Mouse (Mus musculus) regulatory T cell (primary cell): ENCODE data around the gene Nrde2.

Source experiments
- in situ Hi-C: fragments of 300-600 bp; cut with MboI, MseI; formaldehyde crosslinking; loops from one replicate; pipeline ENCODE4 v1.15.1; 2025; ENCODE audit warnings: high pct_unique_total_duplicates

Nrde2 gene

DNA sequence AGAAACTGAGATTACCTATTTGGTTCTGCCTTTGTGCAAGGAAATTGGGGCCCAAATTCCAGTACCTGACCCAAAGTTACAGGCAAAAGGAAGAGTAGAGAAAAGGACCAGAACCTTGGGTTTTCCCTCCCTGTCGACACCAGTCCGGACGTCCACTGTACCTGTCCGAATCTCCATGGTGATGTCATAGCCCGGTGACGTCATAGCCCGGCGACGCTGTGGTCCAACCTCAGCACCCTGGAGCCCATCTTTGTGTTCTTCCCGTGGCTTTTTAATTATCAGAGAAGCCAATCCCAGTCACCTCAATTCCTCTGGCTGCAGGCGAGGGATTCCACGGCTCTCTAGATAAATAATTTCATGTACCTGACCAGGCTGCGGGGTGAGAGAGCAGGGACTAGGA lies 21.3 kb upstream of the Nrde2 start:
- in situ Hi-C loops, result no loop called here

DNA sequence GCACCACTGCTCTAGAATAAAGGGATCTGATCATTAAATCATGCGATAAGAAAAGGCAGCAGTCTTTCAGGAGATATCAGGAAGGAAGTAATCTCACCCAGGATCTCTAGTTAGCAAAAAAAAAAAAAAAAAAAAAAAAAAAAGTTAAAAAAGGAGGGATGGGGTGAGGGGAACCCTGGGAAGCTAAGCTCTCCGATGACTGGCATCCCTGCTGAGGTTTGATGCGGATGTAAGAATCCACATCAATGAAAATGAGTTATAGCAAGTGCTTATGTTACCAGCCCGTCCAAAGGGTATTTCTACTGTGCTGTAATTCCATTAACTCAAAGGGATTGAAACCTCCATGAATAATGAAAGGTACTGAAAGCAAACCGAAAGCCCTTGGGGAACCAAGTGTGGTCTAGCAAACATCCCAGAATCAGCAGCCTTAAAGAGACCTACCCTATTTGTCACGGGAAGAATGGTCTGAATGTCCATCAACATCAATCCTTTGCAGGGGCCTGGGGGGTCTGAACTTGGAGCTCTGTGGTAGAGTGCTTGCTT lies 19.5 kb upstream of the Nrde2 start:
- in situ Hi-C loops, result no loop called here

DNA sequence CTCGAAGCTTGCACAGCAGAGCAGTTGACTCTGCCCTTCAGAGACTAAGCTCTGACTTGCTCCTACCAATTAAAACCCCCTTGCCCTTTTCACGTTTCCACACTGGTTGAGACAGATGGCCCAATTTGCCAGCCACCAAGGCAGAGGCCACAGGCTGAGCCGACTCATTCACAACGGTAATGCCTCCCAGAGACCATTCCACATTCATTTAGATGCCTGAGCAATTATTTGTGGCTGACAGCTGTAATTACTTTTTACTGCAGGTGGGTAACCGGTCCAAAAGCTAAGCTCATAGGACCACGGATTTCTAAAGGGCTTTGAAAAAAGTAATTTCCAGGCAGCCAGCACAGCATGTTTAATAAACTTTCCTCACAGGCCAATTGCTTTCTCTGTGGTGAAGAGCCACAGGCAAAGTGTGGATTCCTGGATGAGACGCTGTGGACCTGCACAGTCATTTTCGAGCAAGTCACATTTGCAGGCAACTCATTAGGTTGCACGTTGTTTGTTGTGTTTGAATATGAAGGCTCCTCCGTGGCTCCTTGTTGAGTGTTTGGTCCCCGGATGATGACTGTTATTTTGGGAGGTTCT lies 17.1 kb upstream of the Nrde2 start:
- in situ Hi-C loops, result no loop called here

DNA sequence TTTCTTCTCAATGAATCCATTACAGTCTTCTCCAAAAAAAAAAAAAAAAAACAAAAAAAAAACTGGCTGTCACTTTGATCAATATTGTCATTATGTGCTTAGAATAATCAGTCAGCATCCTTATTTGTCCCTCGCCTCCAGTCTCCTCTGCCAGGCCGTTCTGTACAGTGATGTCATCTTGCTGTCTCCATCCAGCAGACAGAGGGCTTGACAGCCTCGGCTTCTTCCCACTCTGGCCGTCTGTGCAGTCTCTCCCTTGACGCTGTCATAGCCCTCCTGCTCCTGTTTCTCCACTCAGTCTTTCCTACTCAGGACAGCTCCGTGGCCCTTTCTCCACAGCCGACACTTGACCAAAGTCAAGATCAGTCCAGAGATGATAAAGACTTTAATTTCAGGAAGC lies 13.0 kb upstream of the Nrde2 start:
- in situ Hi-C loops, result no loop called here

DNA sequence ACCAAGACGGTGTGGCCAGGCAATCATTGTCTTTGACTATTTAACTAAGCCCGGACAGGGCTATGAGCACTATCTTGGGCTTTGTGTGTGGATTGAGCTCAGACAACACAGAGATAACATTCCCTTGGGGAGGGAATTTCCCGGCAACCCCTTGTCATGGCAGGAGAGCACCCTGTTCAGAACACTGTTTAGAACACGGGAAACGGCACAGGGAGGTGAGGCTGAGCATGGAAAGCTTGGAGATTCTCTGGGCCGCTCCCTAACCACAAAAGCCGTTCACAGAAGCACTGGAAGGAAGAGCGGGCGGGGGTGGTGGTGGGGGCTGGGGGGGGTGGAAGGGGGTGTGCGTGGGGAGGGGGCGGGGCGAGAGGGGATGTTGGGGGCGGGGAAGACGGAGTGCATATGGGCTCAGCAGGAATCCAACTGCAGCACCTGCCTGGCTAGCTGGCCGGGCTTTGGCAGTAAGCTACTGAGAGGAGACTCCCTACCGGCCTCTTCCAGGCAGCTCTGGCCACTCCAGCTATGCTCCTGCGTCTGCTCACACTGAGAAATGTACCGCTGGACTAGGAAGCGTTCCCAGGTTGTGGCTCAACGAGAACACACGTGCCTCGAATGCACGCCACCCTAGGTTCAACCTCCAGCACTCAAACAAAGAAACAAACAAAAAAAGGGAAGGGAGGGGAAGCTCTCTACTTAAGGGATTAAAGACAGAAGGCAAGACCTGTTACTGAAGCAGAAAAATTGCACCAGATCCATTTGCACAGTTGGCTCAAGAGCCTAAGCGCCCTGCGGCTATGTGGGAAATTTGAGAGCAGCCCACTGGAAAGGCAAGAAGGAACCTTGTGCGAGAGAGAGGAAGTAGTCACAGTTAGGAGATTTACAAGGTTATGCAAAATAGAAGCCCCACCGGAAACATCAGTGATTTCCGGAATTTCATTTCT lies 8.7 kb upstream of the Nrde2 start:
- in situ Hi-C loops, result no loop called here

DNA sequence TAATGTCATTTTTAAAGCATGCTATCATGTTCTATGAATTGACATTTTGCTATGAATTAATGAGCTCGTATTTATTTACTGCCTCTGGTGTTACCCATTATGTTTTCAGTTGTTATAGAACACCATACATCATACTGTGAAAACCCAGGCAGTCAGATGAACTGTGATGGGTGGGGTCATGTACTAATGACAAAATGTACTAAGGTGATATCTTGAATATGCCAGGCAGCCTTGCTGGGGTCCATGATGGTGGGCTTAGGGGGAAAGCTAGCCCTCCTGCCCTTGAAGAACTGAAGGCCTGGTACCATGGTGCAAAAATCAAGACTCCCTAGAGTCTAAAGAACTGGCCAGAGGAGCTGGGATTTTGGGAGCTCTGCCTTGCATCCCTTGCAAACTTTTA lies 8.0 kb upstream of the Nrde2 start:
- in situ Hi-C loops, result no loop called here

DNA sequence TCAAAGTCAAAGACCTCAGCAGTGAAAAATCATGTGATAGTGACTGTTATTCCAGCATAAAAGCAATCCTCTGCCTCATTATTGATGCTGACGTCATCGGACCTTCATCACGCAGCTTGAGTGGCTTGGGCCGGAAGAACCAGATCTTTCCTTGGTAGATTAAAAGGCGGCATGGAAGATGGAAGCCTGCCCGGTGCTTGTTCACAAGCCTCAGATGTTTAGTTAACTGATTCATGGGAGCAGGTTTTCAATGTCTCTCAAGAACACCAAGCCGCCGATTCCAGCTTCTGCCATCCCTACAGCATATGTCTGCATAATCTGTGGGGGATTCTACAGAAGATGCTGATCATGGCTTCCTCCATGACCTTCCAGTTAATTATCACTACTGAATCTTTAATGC lies 7.5 kb upstream of the Nrde2 start:
- in situ Hi-C loops, result no loop called here

DNA sequence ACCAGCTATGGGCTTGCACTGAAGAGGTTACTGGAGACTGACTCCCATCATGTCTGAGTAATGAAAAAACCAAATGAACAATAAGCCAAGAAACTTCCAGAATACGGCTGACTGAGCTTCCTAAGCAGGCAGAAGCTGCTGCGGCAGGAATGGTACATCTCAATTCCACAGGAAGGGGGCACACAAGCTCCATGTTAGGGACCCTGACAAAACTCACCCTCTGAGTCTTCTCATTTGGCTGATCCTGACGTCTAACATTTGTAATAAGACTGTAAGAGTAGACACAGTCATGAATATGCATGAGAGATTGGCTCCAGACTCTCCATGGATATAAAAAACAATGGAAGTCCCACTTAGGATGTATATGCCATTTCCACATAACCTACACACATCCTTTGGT lies 6.7 kb upstream of the Nrde2 start:
- in situ Hi-C loops, result no loop called here

DNA sequence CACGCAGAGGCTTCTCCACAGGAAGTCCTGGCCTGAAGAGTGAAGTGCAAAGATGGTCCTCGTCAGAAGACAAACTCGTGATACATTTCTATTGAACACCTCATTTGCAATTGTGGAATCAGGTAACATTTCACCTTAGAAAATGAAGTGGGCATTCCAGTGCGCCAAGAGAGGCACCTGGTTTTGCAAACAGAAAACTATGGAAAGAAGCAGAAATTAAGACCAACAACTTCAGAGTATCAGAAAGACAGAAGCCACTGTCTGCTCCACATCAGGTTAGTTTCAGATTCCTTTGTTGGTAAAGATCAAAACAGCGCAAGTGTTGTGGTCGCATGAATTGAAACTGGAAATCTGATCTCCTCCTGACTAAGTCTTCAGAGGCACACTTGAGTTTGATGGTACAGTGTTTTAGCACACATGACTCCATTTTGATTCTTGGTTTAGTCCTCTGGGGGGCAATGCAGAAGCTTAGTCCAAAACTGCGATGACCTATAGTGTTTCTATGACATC lies 5.6 kb upstream of the Nrde2 start:
- in situ Hi-C loops, result no loop called here

DNA sequence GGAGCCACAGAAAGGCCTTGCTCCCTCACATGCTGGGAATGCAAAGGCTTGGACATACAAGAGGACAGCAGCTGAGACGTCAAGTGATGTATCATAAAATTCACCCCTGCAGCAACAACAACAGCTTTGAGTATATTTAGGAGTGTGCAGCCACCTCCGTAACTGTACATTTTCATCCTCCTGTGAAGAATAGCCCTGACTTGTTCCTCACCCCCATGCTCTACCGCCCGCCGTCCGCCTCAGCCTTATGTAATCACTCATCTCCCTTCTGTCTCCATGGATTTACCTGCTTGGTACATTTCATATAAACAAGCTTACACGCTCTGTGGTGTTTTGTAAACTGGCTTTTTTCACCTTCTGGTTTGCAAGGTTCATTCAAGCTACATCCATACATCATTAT lies 7.0 kb downstream of the Nrde2 start:
- in situ Hi-C loops, result no loop called here

DNA sequence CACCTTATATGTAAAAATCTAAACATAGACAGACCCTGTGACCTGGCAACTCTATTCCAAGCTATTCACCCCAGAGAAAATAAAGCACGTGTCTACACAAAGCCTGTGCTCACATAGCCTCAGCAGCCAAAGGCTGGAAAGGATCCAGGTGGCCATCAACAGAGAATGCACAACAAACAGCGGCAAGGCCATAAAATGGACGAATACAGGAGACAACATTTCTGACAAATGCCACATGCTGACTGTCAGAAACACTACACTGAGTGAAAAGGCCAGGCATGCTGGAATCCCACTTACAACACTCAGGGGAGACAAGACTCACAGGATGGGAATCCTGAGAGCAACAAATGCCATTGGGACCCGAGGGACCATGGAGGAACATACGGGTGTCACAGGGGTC lies 15.2 kb downstream of the Nrde2 start:
- in situ Hi-C loops, result no loop called here

DNA sequence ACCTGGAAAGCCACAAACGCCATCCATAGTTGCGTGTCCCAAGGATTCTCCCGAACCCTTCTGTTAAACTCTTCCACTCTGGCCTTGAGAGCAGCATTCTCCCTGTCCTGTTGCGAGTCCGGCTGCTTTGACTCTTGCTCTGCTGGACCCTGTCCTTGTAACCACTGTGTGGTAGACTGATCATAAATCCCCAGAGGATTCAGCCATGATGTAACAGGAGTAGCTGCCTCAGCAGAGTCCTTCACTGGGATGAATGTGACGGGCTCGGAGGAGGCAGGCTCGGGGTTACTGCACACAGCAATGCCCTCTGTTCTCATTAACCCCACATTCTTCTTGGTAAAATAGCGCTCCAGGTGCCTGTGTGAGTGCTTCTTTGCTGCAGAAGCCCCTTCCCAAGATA lies 15.7 kb downstream of the Nrde2 start:
- in situ Hi-C loops, result no loop called here

DNA sequence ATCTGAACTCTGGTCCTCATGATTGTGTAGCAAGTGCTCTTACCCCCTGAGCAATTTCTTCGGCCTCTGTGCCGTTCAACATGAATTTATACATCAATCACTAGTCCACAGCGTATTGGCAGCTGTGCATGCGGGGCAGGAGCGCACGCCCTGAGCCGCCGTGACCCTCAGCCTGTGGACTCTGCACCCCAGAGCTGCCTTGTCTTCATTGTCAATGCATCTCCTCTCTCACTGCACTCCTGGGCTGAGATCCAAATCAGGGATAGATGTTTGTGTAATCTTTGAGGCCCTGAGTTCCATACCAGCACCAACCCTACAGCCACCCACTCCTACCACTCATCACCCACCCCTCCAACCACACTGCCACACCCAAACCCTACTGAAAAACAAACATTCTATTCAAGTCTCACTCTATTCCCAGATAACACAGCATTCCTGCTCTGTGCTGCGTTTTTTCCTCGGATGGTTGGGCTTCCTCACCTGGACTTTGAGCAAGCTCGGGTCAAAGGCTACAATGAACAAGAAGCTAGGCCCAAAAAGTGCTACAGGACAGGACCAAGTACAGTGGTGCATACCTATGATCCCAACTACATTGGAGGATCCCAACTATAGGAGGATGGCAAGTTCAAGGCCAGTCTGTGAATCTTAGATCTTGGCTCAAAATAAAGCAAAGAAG lies 16.5 kb downstream of the Nrde2 start:
- in situ Hi-C loops, result no loop called here

DNA sequence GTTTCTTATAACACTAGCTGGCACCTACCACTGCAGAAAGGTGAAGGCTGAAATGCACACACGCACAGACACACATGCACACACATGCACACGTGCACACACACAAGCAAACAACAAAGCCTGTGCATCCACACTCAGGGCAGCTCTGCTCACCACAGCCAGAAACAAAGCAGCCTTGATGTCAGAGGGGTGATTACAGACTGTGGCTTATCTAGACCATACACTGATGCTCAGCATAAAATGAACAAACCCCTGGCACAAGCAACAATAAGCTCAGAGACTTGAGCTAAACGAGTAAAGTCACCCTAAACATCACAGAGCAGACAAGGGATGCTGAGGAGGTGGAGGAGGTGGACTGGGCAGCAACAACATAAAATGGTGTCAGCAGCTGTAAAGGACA lies 24.3 kb downstream of the Nrde2 start:
- in situ Hi-C loops, result no loop called here

DNA sequence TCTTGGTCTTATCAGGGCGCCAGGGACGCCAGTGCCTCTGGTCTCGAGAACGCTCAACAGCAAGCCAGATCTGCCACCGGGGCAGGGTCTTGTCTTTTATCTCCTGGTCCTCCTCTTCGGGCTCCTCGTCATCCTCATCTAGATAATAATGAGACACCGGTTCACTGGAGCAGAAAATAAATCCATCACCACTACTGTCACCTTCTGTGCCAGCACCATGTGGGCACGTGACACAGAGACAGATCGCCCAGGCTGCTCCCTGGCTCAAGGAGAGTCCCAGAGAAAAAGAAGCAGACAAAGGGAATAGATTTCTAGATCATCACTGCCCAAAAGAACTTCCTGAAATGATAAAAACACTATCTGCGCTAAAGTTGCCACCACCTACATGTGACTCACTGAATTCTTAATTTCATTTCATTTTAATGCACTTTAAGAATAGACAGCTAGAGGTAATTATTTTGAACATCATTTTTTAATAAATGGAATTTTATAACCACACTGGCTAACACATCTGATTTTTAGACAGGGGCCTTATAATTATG lies 25.0 kb downstream of the Nrde2 start:
- in situ Hi-C loops, result no loop called here

DNA sequence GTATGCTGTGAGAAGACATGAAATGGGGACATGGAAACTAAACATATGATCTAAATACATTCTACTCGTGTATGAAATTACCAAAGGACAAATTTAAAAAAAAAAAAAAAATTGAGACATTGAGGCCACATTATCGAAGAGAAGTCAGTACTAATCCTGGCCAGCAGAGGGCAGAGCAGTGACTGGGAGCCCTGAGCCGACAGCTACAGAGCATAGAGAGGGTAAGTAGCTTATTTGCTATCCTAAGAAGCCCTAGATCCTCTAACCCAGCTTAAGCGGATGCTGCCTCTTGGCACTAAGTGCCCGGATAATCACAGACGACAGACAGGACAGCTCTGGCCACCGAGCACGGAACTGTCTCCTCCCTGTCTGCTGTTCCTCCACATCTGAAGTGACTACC lies 27.8 kb downstream of the Nrde2 start:
- in situ Hi-C loops, result no loop called here

DNA sequence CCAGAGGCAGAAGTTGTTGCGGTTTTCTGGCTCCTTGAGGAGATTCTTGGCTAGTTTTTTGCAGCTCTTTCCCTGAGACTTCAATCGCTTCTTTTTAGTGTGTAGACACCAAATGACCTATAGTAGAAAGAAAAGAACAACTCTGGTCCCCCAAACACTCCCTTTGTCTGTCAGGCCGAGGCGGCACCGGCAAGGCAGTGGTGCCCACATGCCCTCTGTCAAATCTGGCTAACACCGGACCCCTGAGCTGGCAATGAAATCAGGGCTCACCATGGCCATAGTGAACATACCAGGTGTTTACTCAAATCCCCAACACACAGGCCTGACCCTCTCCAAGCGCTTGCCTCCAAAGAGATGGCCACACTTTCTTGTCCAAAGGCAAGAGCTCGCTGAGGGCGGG lies 28.3 kb downstream of the Nrde2 start:
- in situ Hi-C loops, result no loop called here

DNA sequence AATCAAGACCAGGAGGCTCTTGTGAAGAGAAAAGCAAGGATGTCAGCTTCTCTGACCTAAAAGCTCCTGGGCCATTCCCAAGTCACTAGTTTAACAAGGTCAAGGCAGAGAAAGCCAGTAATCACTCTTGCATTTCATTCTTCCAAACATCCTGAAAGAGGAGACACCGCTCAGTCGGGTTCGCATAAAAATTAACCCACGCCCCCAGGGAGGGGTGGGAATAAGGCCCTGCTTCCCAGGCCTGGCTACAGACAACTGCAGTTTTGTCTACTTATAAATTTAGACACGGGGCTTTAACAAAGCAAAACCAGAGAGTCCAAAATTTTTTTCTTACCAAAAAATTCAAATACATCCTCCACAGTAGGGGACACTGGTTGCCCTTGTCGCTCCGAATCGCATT lies 30.5 kb downstream of the Nrde2 start:
- in situ Hi-C loops, result no loop called here

DNA sequence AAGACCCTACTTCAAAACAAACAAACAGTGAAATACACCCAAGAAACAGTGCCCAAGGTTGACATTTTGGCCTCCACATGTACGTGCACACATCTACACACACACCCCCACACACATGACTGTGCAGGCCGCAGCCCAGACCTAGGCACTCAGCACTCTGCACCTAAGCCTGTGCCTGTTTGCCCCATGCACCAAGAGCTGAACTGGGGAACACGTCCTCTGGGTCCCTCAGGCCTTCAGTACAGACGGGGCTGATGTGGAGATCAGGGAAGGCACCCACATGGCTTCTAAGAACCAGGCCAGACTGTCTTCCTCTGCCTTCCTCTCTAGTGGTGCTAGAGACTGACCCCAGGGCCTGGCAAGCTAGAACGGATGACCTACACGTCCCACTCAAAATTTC lies 30.9 kb downstream of the Nrde2 start:
- in situ Hi-C loops, result no loop called here

DNA sequence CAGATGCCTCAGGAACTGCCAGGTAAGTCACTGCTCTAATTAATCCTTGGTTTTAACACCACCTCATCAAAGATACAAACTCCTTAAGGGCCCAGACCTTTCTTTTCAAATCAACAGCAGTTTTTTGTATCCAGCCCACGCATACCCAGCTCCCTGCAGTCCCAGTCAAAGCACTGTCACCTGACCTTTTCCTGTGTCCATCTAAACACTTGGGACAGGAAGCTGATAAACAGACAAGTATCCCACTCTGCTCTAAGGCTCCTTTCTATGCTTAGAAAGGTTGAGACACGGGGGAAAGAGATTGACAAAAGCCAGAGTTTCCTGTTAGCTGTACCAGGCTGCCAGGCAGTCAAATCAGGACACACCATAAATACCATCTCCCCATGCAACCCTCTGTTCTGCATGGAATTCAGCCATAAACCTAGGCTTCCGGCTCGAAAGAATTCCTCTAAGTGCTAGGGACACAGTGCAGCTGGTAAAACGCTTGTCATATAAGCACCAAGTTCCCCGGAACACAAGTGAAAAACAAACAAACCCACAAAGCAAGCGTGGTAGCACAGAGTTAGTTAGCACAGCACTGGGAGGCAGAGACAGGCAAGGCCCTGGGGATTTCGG lies 31.5 kb downstream of the Nrde2 start:
- in situ Hi-C loops, result no loop called here

DNA sequence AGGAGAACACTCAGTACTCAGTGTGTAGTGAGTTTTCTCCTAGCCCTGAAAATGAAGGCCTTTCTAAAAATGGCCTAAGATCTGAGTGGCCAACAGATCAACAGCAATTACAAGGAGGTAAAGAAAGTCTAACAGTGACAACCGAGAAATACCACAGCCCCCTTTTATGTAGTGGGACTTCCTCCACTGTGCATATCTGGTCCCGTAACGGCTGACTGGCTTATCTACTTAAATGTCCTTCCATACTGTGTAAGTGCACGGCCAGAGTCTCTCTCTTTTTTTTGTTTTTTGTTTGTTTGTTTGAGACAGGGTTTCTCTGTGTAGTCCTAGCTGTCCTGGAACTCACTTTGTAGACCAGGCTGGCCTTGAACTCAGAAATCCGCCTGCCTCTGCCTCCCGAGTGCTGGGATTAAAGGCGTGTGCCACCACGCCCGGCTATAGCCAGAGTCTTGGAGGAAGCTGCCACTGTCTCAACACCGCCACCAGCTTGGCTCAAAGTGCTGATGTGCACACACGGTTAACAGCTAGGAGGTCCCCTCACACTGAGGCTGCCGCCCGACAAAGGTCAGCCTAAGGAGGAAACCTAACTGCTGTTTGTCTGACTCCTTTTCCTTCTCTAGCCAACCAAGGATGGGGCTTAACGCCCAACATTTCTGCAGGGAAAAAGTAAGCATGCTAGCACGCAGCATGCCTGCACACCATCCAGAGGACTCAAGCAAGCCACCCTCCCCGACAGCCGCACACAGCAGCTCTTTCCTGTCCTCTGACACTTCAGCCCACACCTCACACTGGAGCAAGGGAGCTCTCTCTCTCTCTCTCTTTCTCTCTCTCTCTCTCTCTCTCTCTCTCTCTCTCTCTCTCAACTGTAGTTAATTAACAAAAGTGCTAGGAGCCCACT lies 32.2 kb downstream of the Nrde2 start:
- in situ Hi-C loops, result no loop called here
